Mouse (Mus musculus) lung, adult 2 months (tissue): ENCODE measurements at regions not wholly inside any gene's neighbourhood (a gene's known extent, or its start where the extent isn't known, plus 50 kb on each side); places are given as distances from the start of the nearest gene placed in this dataset.
A peak's percentile ranks its signal among the peaks of the same experiment; 100 is the strongest.

Experiments used
- DNase-seq: peaks from one replicate; pipeline ENCODE4 v3.0.0; 2022
- H3K4me1 ChIP-seq: fragments of 200-500 bp; 2 replicates; pipeline ENCODE4 v1.6.1; 2011; ENCODE audit warnings: low read length; ENCODE audit not compliant: control insufficient read depth, insufficient read depth
- H3K4me3 ChIP-seq: fragments of 200-500 bp; replicated peaks from 2 replicates; pipeline ENCODE3; 2011; ENCODE audit warnings: low read depth, mild to moderate bottlenecking, control low read depth, low read length; ENCODE audit errors: extremely low read depth
- CTCF ChIP-seq: fragments of 200-500 bp; IDR thresholded peaks from 2 replicates; pipeline ENCODE4 v1.5.1; 2011; ENCODE audit warnings: mild to moderate bottlenecking, low read length, control low read depth; ENCODE audit not compliant: insufficient read depth
- POLR2A ChIP-seq: fragments of 200-500 bp; IDR thresholded peaks from 2 replicates; pipeline ENCODE4 v1.6.1; 2011; ENCODE audit warnings: low read depth, mild to moderate bottlenecking, control low read depth, low read length, borderline replicate concordance; ENCODE audit errors: extremely low read depth
- WGBS: fragments of 180-500 bp; shearing (Covaris S2); methylation state at CpG from one replicate; pipeline ENCODE4 v1.1.7; 2018; 5-methylcytosine and 5-hydroxymethylcytosine counted together

- WGBS: 74% methylated on average over 1 of the region's 1 CpGs
- no peak for TF ChIP-seq POLR2A
- TF ChIP-seq CTCF: no peak
- Histone ChIP-seq H3K4me3 (no peak overlapping the region), H3K4me1 (no peaks in the 10 kb centered on the region)
- no peak for DNase-seq
These were observed 52.5 kb downstream of the Adm start for GRCm38 (mm10) chr7:110679916-110680315.

DNA sequence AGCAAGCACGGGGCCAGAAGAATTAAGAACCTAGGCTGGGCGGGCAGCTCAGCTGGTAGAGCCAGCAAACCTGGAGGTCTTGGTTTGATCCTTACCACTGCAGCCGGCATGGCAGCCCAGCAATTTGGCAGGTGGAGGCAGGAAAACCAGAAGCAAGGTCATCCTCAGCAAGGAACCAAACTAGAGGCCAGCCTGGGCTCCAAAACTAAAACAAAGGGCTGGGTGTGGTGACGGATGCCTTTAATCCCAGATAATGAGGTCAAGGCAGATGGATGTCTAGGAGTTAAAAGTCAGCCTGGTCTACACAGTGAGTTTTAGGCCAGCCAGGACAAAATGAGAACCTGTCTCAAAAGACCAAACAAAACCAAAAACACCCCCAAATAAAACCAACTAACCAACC lies 55.5 kb downstream of the Adm start:
- Histone ChIP-seq H3K4me3 (no peak overlapping the region), H3K4me1 (no peaks in the 10 kb centered on the region)
- no peak for TF ChIP-seq POLR2A
- TF ChIP-seq CTCF: no peak
- DNase-seq: no peak
- WGBS: 71% methylated on average over 4 of the region's 4 CpGs

GRCm38 (mm10) chr7:110688884-110689681 lies 61.6 kb downstream of the Adm start:
- H3K4me1 ChIP-seq: peaks cover 5% of the 10 kb centered on the region
- WGBS: 15% methylated on average over 14 of the region's 14 CpGs
- H3K4me3 ChIP-seq: no peak overlapping the region
- TF ChIP-seq CTCF (0 out of 2 replicates have a peak, but pooled peaks have one; percentile 1), POLR2A (no peak)
- DNase-seq: peak; percentile 41

- WGBS: 95% methylated on average over 2 of the region's 2 CpGs
- DNase-seq: no peak
- TF ChIP-seq POLR2A: no peak
- no peak for TF ChIP-seq CTCF
- Histone ChIP-seq H3K4me3 (no peak overlapping the region), H3K4me1 (peaks cover 5% of the 10 kb centered on the region)
These were observed 62.8 kb downstream of the Adm start for GRCm38 (mm10) chr7:110690241-110690640.

- DNase-seq: no peak
- TF ChIP-seq POLR2A: no peak
- TF ChIP-seq CTCF: no peak
- Histone ChIP-seq H3K4me3 (no peak overlapping the region), H3K4me1 (peaks cover 5% of the 10 kb centered on the region)
- WGBS: 61% methylated on average over 9 of the region's 9 CpGs
These were observed 63.4 kb downstream of the Adm start for GRCm38 (mm10) chr7:110690856-110691255.

DNA sequence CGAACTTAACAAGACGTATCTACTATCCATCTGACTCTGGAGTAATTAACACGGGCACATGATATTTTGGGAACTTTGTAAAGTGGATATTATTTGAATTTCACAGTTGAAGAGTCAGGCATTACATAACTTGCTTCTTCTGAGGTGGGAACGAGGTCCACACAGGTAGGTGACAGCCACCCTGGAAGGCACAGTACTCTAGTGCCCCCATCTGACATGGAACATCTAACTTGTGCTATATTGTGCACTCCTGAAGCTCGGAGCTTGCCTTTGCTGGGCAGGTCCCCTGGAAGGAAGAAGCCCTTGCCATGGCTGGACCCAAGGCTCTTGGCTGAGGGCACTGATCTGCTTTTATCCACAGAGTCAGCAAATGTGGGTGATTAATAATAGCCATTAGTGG lies 66.8 kb downstream of the Adm start:
- TF ChIP-seq CTCF: no peak
- no peak for TF ChIP-seq POLR2A
- 76% methylated on average over 5 of the region's 5 CpGs for WGBS
- no peak for DNase-seq
- H3K4me1 ChIP-seq: peaks cover under 1% of the 10 kb centered on the region
- H3K4me3 ChIP-seq: no peak overlapping the region

GRCm38 (mm10) chr7:110695729-110696128 lies 68.3 kb downstream of the Adm start:
- Histone ChIP-seq H3K4me1 (no peaks in the 10 kb centered on the region; the same call in 1 of the 2 replicates), H3K4me3 (no peak overlapping the region)
- TF ChIP-seq POLR2A (no peak), CTCF (no peak)
- no peak for DNase-seq
- WGBS: 61% methylated on average over 8 of the region's 8 CpGs

- no peak for DNase-seq
- TF ChIP-seq CTCF: no peak
- no peak for TF ChIP-seq POLR2A
- 61% methylated on average over 17 of the region's 17 CpGs for WGBS
- peaks cover 6% of the 10 kb centered on the region for H3K4me1 ChIP-seq
- no peak overlapping the region for H3K4me3 ChIP-seq
These were observed 69.5 kb upstream of the Ampd3 start for GRCm38 (mm10) chr7:110698211-110699153.

GRCm38 (mm10) chr7:110699596-110699995 lies 68.4 kb upstream of the Ampd3 start:
- no peak for DNase-seq
- peaks cover 6% of the 10 kb centered on the region for H3K4me1 ChIP-seq
- H3K4me3 ChIP-seq: no peak overlapping the region
- TF ChIP-seq CTCF (no peak), POLR2A (no peak)
- 81% methylated on average over 11 of the region's 11 CpGs for WGBS
